Mouse (Mus musculus): ENCODE results near the gene Ahsa1.
A peak's percentile ranks its signal among the peaks of the same experiment; 100 is the strongest.
"Not testable (repeated sequence)": the region's sequence is repeated elsewhere in the genome, so short reads cannot be mapped to it uniquely, and the experiment has no call there.

The Ahsa1 gene

DNA sequence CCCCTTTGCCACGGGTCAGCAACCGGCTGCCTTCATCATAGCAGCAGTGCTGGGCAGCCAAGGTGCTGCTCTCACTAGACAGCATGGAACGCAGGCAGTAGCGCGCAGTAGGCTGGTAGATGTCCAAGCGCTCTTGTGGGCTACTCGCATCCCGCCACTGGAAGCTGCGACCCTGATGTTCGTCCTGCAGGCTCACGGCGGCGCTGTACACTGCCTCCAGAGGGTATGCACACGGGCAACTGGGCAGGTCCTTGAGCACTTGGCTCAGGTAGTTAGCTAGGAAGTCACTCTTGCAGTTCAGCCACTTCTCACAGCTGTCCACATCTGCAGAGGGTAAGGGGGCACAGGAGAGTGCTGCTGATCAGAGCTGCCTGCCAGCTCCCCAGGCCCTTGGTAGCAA is 13.6 kb downstream of the Ahsa1 start:
- DNase-seq (ENCODE audit: low read depth, low spot score): peak; percentile 80

DNA sequence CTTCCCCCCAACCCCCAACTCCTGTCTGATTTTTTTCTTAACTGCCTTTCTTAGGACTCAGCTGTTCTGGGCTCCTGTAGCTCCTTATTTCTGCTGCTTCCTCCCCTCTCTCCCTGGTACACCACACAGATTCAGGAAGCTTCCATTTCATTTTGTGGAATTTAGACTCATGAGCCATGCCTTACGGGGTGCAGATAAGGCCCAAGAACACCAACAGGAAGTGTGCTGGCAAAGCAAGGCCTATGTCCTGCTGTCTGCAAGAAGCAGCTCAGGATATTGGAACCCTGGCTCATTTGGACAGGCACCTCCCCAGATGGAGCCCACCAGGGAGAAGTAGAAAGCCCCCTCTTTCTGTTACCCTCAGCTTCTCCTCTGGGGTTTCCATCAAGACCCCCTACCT is 15.5 kb downstream of the Ahsa1 start:
- no peak for DNase-seq (ENCODE audit: low read depth, low spot score)

DNA sequence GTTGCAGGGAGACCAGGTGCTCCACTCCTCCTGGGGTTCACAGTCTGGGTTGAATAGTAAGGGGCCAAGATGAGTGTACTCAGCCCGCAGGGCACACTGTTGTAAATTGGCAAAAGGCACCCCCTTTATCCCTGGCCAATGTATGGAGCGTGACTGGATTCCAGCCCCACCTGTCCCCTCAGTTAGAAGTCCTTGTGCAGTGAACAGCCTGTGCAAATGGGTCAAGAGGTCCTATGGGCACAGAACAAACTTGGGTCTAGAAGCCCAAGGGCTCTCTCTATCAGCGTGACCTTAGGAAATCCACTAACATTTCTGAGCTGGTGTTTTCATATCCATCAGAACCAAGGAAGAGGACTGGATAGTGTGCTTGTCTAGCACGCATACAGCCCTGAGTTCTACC is 16.5 kb downstream of the Ahsa1 start:
- DNase-seq (ENCODE audit: low read depth, low spot score): no peak

- DNase-seq (ENCODE audit: low read depth, low spot score): no peak
Observed at GRCm38 (mm10) chr12:87283706-87284105, 17.4 kb downstream of the Ahsa1 start.

GRCm38 (mm10) chr12:87284268-87284667 is 18.0 kb downstream of the Ahsa1 start:
- DNase-seq (ENCODE audit: low read depth, low spot score): no peak

DNA sequence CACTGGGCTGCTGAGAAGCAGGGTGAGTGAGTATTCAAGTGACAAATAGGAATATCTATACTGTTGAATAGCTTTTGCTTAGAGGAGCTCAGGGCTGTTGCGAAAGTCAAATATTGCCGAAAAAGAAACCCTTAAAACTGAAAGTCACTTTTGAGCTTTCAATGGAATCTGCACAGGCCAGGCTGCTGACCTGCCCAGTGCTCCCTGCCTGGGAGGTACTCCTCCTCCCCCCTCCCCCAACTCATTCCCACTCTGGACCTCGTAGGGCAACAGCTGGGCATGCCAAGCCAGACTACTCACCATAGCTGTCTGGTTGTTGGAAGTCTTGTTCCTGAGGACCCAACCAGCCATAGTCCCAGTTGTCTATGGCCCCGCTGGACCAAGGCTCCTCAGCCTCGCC is 18.4 kb downstream of the Ahsa1 start:
- no peak for DNase-seq (ENCODE audit: low read depth, low spot score)

GRCm38 (mm10) chr12:87289100-87289499 is 22.8 kb downstream of the Ahsa1 start:
- DNase-seq (ENCODE audit: low read depth, low spot score): peak; percentile 82

- no peak for DNase-seq (ENCODE audit: low read depth, low spot score)
Observed at GRCm38 (mm10) chr12:87293934-87294333, 27.7 kb downstream of the Ahsa1 start.

DNA sequence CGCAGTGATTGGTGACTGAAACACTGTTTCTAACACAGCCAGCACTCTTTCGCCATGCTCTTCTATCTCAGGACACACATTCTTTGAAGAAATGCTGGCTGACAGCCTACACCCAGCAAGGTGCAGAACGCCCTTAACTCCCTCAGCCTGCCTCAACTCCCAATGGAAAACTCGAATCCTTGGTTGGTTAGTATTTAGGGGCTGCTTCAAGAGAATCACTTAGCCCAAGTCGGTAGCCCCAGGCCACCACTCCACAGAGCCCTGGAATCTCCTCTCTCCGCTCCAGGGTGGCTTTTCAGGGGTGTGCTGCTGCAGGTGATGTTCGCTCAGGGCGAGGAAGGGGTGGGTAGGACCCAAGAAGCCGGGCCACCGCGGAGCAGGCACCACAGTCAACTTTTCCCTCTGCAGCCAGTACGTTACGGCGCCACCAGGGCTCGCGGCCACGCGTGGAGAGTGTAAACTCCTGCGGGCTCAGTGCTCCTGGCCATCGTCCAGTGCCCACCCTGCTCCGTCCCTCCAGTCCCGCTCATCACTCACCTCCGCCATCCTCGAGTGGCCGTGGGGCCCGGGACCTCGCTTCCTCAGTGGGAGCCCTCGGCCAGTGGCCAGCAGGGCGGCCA is 32.9 kb downstream of the Ahsa1 start:
- peak; percentile 41 for DNase-seq (ENCODE audit: low read depth, low spot score)

GRCm38 (mm10) chr12:87299657-87300440 is 33.6 kb downstream of the Ahsa1 start, which contains the start of gene Ism2:
Gene Ism2 (minus strand): TSS chr12:87299705.
- peak; percentile 56 for DNase-seq (ENCODE audit: low read depth, low spot score)

- DNase-seq (ENCODE audit: low read depth, low spot score): no peak
Observed at GRCm38 (mm10) chr12:87300441-87300690, 34.1 kb downstream of the Ahsa1 start.

- peak; percentile 69 for DNase-seq (ENCODE audit: low read depth, low spot score)
Observed at GRCm38 (mm10) chr12:87301189-87301588, 34.9 kb downstream of the Ahsa1 start.

- DNase-seq (ENCODE audit: low read depth, low spot score): no peak
Observed at GRCm38 (mm10) chr12:87305767-87306583, 39.7 kb downstream of the Ahsa1 start.

- DNase-seq (ENCODE audit: low read depth, low spot score): not testable (repeated sequence)
Observed at GRCm38 (mm10) chr12:87306584-87306844, 40.2 kb downstream of the Ahsa1 start.

DNA sequence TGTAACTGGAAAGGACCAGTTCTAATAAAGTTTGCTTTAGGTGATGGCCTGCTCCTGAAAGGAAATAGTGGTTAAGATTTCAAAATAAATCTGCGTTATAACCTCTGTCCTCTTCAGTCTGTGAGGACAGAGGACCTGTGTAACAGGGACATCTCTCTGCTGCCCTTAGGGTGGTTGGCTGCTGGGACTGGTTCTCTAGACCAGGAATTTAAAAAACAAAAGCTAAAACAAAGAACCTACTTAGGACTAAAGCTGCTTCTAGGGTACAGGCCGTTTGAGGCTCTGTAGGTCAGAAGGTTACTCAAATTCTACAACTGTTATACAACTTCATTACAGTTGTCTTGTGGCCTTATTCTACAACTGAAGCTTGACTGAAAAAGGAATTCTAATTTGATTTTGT is 46.8 kb downstream of the Ahsa1 start:
- peak; percentile 55 for DNase-seq (ENCODE audit: low read depth, low spot score)

- peak; percentile 98 for DNase-seq (ENCODE audit: low read depth, low spot score)
Observed at GRCm38 (mm10) chr12:87317951-87318350, 51.7 kb downstream of the Ahsa1 start.

DNA sequence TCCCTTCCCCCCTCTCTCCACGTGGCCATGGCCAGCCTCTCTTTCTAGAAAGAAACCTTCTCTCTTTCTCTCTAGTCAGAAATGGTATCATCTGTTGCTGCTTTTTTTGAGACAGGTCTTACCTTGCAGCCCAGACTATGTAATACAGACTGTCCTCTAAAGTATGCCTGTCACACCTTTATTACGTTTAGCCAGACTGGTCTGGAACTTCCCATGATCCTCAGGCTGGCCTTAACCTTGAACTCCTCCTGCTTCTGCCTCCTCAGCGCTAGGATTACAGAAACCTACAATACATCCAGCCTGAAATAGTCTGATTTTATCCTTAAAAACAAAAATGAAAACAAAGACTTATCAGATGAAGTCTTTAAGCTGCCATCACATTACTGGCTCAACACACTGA is 53.0 kb downstream of the Ahsa1 start:
- DNase-seq (ENCODE audit: low read depth, low spot score): peak; percentile 65
